In the genomic region with DNA sequence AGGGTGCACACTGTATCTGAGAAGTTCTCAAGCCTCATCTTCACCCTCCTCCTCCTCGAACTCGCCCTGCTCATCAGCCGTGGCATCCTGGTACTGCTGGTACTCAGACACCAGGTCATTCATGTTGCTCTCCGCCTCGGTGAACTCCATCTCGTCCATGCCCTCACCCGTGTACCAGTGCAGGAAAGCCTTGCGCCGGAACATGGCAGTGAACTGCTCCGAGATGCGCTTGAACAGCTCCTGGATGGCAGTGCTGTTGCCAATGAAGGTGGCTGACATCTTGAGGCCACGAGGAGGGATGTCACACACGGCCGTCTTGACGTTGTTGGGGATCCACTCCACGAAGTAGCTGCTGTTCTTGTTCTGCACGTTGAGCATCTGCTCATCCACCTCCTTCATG, we compare ENCODE assay signal across 2 mouse cellular contexts. TPM values are rescaled to one million over a fixed set of nuclear protein-coding genes. Genes with fewer than 3 reads are reported as not detected.
"Had no signal": no experiment of that assay in that cellular context is flagged by ENCODE, and none has a peak within 500 bp of the region (broad histone marks: within the 10 kb centered on the region; RNA-seq: fewer than 3 reads in every experiment).

No protein-coding gene starts in this region.

RNA-seq across cellular contexts. Expression of a gene that starts 55.8 kb away (rescaled TPM):
- total RNA-seq: common myeloid progenitor, adult 5-6 weeks; granulocyte monocyte progenitor cell, adult 5-6 weeks had no signal
